Comparison of ENCODE assay signal across 16 mouse cellular contexts in genomic region chr6:136044461-136044860, GRCm38 (mm10).
"Had no signal": no experiment of that assay in that cellular context is flagged by ENCODE, and none has a peak within 500 bp of the region (broad histone marks: within the 10 kb centered on the region; RNA-seq: fewer than 3 reads in every experiment).

No protein-coding gene starts in this region.

- H3K27me3 ChIP-seq: neural tube, embryonic 15.5 days; stomach, embryonic 15.5 days had no signal

- H3K9me3 ChIP-seq: neural tube, embryonic 13.5 days; neural tube, embryonic 15.5 days; stomach, embryonic 15.5 days had no signal

- H3K4me2 ChIP-seq: neural tube, embryonic 13.5 days; neural tube, embryonic 15.5 days; stomach, embryonic 15.5 days had no signal

- H3K4me3 ChIP-seq: neural tube, embryonic 13.5 days; neural tube, embryonic 15.5 days; stomach, embryonic 15.5 days had no signal

- H3K9ac ChIP-seq: neural tube, embryonic 13.5 days; neural tube, embryonic 15.5 days; stomach, embryonic 15.5 days had no signal

- H3K27ac ChIP-seq: neural tube, embryonic 13.5 days; neural tube, embryonic 15.5 days; stomach, embryonic 15.5 days; stomach, postnatal 0 days had no signal

- DNase-seq: retina, postnatal 1 day; right cerebral cortex, adult 18-20 months; right cerebral cortex, postnatal 14 days; right cerebral cortex, postnatal 25 days; right cerebral cortex, postnatal 4 days; spleen, adult 18-20 months; thymus, adult 18-20 months; thymus, adult 2 months; thymus, postnatal 14 days; thymus, postnatal 25 days; thymus, postnatal 36 days; thymus, postnatal 4 days had no signal

- H3K36me3 ChIP-seq: neural tube, embryonic 15.5 days; stomach, embryonic 15.5 days had no signal

- H3K4me1 ChIP-seq: neural tube, embryonic 13.5 days; stomach, embryonic 15.5 days had no signal
